Mouse (Mus musculus): ENCODE results near the gene Hivep1. TPM values are rescaled to one million over a fixed set of nuclear protein-coding genes. Genes with fewer than 3 reads are reported as not detected.

Hivep1 gene
- total RNA-seq, 1 experiment from 2014 or later: 13.8 TPM

- no peak for ATAC-seq (replicated peaks; ENCODE audit: insufficient number of reproducible peaks, low FRiP score, low TSS enrichment, poor library complexity, severe bottlenecking)
Measured at GRCm38 (mm10) chr13:42170802-42171201, 119.0 kb downstream of the Hivep1 start.

- no peak for ATAC-seq (replicated peaks; ENCODE audit: insufficient number of reproducible peaks, low FRiP score, low TSS enrichment, poor library complexity, severe bottlenecking)
Measured at GRCm38 (mm10) chr13:42174827-42175420, 123.1 kb downstream of the Hivep1 start.

GRCm38 (mm10) chr13:42182635-42183034 is 130.8 kb downstream of the Hivep1 start:
- ATAC-seq (replicated peaks; ENCODE audit: insufficient number of reproducible peaks, low FRiP score, low TSS enrichment, poor library complexity, severe bottlenecking): no peak

- ATAC-seq (replicated peaks; ENCODE audit: insufficient number of reproducible peaks, low FRiP score, low TSS enrichment, poor library complexity, severe bottlenecking): no peak
Measured at GRCm38 (mm10) chr13:42184131-42184530, 132.3 kb downstream of the Hivep1 start.

GRCm38 (mm10) chr13:42193016-42193415 is 141.2 kb downstream of the Hivep1 start:
- no peak for ATAC-seq (replicated peaks; ENCODE audit: insufficient number of reproducible peaks, low FRiP score, low TSS enrichment, poor library complexity, severe bottlenecking)

GRCm38 (mm10) chr13:42195671-42196070 is 143.8 kb downstream of the Hivep1 start:
- ATAC-seq (replicated peaks; ENCODE audit: insufficient number of reproducible peaks, low FRiP score, low TSS enrichment, poor library complexity, severe bottlenecking): no peak

GRCm38 (mm10) chr13:42197656-42198055 is 145.8 kb downstream of the Hivep1 start:
- no peak for ATAC-seq (replicated peaks; ENCODE audit: insufficient number of reproducible peaks, low FRiP score, low TSS enrichment, poor library complexity, severe bottlenecking)

GRCm38 (mm10) chr13:42213556-42213955 is 161.7 kb downstream of the Hivep1 start:
- ATAC-seq (replicated peaks; ENCODE audit: insufficient number of reproducible peaks, low FRiP score, low TSS enrichment, poor library complexity, severe bottlenecking): no peak

- ATAC-seq (replicated peaks; ENCODE audit: insufficient number of reproducible peaks, low FRiP score, low TSS enrichment, poor library complexity, severe bottlenecking): no peak
Measured at GRCm38 (mm10) chr13:42222401-42222800, 170.6 kb downstream of the Hivep1 start.

- ATAC-seq (replicated peaks; ENCODE audit: insufficient number of reproducible peaks, low FRiP score, low TSS enrichment, poor library complexity, severe bottlenecking): no peak
Measured at GRCm38 (mm10) chr13:42228849-42229248, 177.0 kb downstream of the Hivep1 start.

- ATAC-seq (replicated peaks; ENCODE audit: insufficient number of reproducible peaks, low FRiP score, low TSS enrichment, poor library complexity, severe bottlenecking): no peak
Measured at GRCm38 (mm10) chr13:42233741-42234419, 182.1 kb downstream of the Hivep1 start.

- ATAC-seq (replicated peaks; ENCODE audit: insufficient number of reproducible peaks, low FRiP score, low TSS enrichment, poor library complexity, severe bottlenecking): no peak
Measured at GRCm38 (mm10) chr13:42238520-42238919, 186.7 kb downstream of the Hivep1 start.

- ATAC-seq (replicated peaks; ENCODE audit: insufficient number of reproducible peaks, low FRiP score, low TSS enrichment, poor library complexity, severe bottlenecking): no peak
Measured at GRCm38 (mm10) chr13:42242131-42242530, 190.3 kb downstream of the Hivep1 start.

Other genes starting within 250 kb of the Hivep1 start
- 0.49 to 7.5 TPM in 2 of 3 replicates, not detected in the other for gene Adtrp, start 204.3 kb upstream of the Hivep1 start, total RNA-seq (2017)
- gene Edn1, start 249.5 kb downstream of the Hivep1 start, total RNA-seq (2017): 0.29 TPM in 1 of 3 replicates, not detected in the others